Mouse (Mus musculus): ENCODE data around the gene Rad51b. TPM values are rescaled to one million over a fixed set of nuclear protein-coding genes. Genes with fewer than 3 reads are reported as not detected.
A peak's percentile ranks its signal among the peaks of the same experiment; 100 is the strongest.

Rad51b gene
- polyA plus RNA-seq, 1 experiment from 2014 or later: 4.4 TPM

GRCm38 (mm10) chr12:79431138-79431537 is 134.1 kb downstream of the Rad51b start:
- H3K27ac ChIP-seq (ENCODE audit: low read length): no peak overlapping the region
- WGBS (ENCODE audit: insufficient replicate concordance): 65% methylated on average over 4 of the region's 4 CpGs
- no peak overlapping the region for H3K4me2 ChIP-seq (ENCODE audit: low read depth, low read length)
- H3K36me3 ChIP-seq (ENCODE audit: control insufficient read depth, insufficient read depth): no peaks in the 10 kb centered on the region
- no peaks in the 10 kb centered on the region for H3K27me3 ChIP-seq (ENCODE audit: control insufficient read depth, insufficient read depth, low read depth, low read length)
- ATAC-seq (ENCODE audit: low read depth): no peak
- no peaks in the 10 kb centered on the region for H3K9me3 ChIP-seq (replicated peaks; ENCODE audit: control insufficient read depth, low read length)
- no peak overlapping the region for H3K4me3 ChIP-seq (ENCODE audit: low read depth, low read length)
- H3K4me1 ChIP-seq (ENCODE audit: control insufficient read depth, low read depth, low read length): no peaks in the 10 kb centered on the region
- H3K9ac ChIP-seq (ENCODE audit: low read depth, low read length): no peak overlapping the region

DNA sequence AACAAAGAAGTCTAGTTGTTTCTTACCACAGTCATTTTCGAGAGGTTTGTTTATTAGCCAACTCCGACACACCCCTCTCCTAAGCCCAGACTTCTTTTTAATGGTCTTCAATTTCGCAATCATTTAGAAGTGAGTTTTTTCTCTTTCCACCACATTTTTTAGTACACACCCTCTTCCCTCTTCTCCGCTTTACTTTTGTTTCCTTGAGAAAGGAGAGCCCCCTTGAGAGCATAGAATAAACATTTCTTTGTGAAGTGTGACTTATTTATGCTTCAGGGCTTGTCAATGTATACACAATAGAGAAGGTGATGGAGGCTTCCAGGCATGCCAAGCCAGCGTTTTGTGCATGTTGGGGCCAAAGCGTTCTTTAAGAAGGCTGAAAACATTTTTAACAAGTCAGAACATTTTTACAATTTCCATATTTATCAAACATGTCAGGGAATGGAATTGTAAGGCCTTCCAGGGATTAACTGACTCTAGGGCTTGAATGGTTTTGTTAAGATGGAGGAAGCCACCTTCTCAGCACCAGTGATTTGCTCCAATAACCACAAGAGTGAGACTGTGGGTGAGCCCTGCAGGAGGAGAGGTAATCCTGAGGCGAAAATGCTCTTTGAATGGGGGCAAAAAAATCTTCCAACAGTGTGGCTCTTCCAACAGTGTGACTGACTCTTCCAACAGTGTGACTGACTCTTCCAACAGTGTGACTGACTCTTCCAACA is 136.8 kb downstream of the Rad51b start:
- Histone ChIP-seq H3K9me3 (replicated peaks; ENCODE audit: control insufficient read depth, low read length) (no peaks in the 10 kb centered on the region), H3K36me3 (ENCODE audit: control insufficient read depth, insufficient read depth) (no peaks in the 10 kb centered on the region), H3K4me2 (ENCODE audit: low read depth, low read length) (no peak overlapping the region), H3K27ac (ENCODE audit: low read length) (no peak overlapping the region), H3K27me3 (ENCODE audit: control insufficient read depth, insufficient read depth, low read depth, low read length) (no peaks in the 10 kb centered on the region), H3K9ac (ENCODE audit: low read depth, low read length) (no peak overlapping the region), H3K4me3 (ENCODE audit: low read depth, low read length) (no peak overlapping the region), H3K4me1 (ENCODE audit: control insufficient read depth, low read depth, low read length) (no peaks in the 10 kb centered on the region)
- WGBS (ENCODE audit: insufficient replicate concordance): 58% methylated on average over 7 of the region's 7 CpGs
- no peak for ATAC-seq (ENCODE audit: low read depth)

- no peaks in the 10 kb centered on the region for H3K27me3 ChIP-seq (ENCODE audit: control insufficient read depth, insufficient read depth, low read depth, low read length)
- ATAC-seq (ENCODE audit: low read depth): peak; percentile 45; the same call in 1 of the 2 replicates
- H3K4me3 ChIP-seq (ENCODE audit: low read depth, low read length): no peak overlapping the region
- no peaks in the 10 kb centered on the region for H3K36me3 ChIP-seq (ENCODE audit: control insufficient read depth, insufficient read depth)
- 60% methylated on average over 3 of the region's 3 CpGs for WGBS (ENCODE audit: insufficient replicate concordance)
- H3K4me1 ChIP-seq (ENCODE audit: control insufficient read depth, low read depth, low read length): no peaks in the 10 kb centered on the region
- no peaks in the 10 kb centered on the region for H3K9me3 ChIP-seq (replicated peaks; ENCODE audit: control insufficient read depth, low read length)
- no peak overlapping the region for H3K9ac ChIP-seq (ENCODE audit: low read depth, low read length)
- no peak overlapping the region for H3K4me2 ChIP-seq (ENCODE audit: low read depth, low read length)
- H3K27ac ChIP-seq (ENCODE audit: low read length): no peak overlapping the region
Observed at GRCm38 (mm10) chr12:79435474-79435873, 138.4 kb downstream of the Rad51b start.

DNA sequence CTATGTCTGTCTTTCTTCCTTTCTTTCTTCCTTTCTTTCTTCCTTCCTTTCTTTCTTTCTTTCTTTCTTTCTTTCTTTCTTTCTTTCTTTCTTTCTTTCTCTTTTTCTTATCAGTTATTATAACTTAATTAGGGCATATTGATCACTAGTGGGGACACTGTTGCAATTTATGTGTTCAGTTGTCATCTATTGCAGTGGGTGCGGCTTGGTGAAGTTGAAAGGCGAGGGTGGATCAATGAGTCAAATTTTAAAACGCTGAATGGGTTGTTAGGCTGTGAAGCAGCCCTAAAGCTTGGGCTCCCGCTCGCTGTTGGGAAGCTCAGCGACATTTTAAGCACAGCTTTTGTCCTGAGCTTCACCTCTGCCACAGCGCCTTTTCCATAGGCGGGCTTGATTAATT is 139.0 kb downstream of the Rad51b start:
- Histone ChIP-seq H3K9me3 (replicated peaks; ENCODE audit: control insufficient read depth, low read length) (no peaks in the 10 kb centered on the region), H3K4me2 (ENCODE audit: low read depth, low read length) (no peak overlapping the region), H3K27me3 (ENCODE audit: control insufficient read depth, insufficient read depth, low read depth, low read length) (no peaks in the 10 kb centered on the region), H3K27ac (ENCODE audit: low read length) (no peak overlapping the region), H3K4me3 (ENCODE audit: low read depth, low read length) (no peak overlapping the region), H3K9ac (ENCODE audit: low read depth, low read length) (no peak overlapping the region), H3K36me3 (ENCODE audit: control insufficient read depth, insufficient read depth) (no peaks in the 10 kb centered on the region), H3K4me1 (ENCODE audit: control insufficient read depth, low read depth, low read length) (no peaks in the 10 kb centered on the region)
- no peak for ATAC-seq (ENCODE audit: low read depth)
- 78% methylated on average over 8 of the region's 8 CpGs for WGBS (ENCODE audit: insufficient replicate concordance)

GRCm38 (mm10) chr12:79436892-79437291 is 139.8 kb downstream of the Rad51b start:
- Histone ChIP-seq H3K27me3 (ENCODE audit: control insufficient read depth, insufficient read depth, low read depth, low read length) (no peaks in the 10 kb centered on the region), H3K9me3 (replicated peaks; ENCODE audit: control insufficient read depth, low read length) (no peaks in the 10 kb centered on the region), H3K4me2 (ENCODE audit: low read depth, low read length) (no peak overlapping the region), H3K9ac (ENCODE audit: low read depth, low read length) (no peak overlapping the region), H3K4me3 (ENCODE audit: low read depth, low read length) (no peak overlapping the region), H3K36me3 (ENCODE audit: control insufficient read depth, insufficient read depth) (no peaks in the 10 kb centered on the region), H3K4me1 (ENCODE audit: control insufficient read depth, low read depth, low read length) (peaks cover 6% of the 10 kb centered on the region; the same call in 1 of the 2 replicates), H3K27ac (ENCODE audit: low read length) (no peak overlapping the region)
- ATAC-seq (ENCODE audit: low read depth): no peak
- WGBS (ENCODE audit: insufficient replicate concordance): 57% methylated on average over 4 of the region's 4 CpGs

DNA sequence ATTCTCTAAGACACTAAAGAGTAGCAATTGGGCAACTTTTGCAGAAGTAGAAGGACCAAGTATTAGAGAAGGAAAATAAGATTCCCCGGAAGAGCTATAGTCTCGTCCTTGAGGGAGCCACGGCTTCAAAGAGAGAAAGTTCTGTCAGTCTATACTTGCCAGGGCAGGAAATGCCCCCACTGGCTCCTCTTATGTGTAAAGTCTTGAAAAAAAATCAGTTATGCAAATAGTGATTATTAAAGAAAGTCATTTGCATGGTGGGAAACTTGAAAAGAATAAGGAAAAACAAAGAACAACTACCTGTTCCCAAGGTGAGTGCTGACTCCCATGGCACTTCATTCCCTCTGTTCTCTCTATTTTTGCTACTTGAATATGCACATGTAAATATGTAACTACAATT is 140.5 kb downstream of the Rad51b start:
- H3K9ac ChIP-seq (ENCODE audit: low read depth, low read length): no peak overlapping the region
- 56% methylated on average over 3 of the region's 3 CpGs for WGBS (ENCODE audit: insufficient replicate concordance)
- H3K4me2 ChIP-seq (ENCODE audit: low read depth, low read length): no peak overlapping the region
- H3K9me3 ChIP-seq (replicated peaks; ENCODE audit: control insufficient read depth, low read length): no peaks in the 10 kb centered on the region
- no peak overlapping the region for H3K4me3 ChIP-seq (ENCODE audit: low read depth, low read length)
- H3K4me1 ChIP-seq (ENCODE audit: control insufficient read depth, low read depth, low read length): peaks cover 6% of the 10 kb centered on the region; the same call in 1 of the 2 replicates
- ATAC-seq (ENCODE audit: low read depth): no peak
- no peaks in the 10 kb centered on the region for H3K27me3 ChIP-seq (ENCODE audit: control insufficient read depth, insufficient read depth, low read depth, low read length)
- H3K27ac ChIP-seq (ENCODE audit: low read length): no peak overlapping the region
- H3K36me3 ChIP-seq (ENCODE audit: control insufficient read depth, insufficient read depth): no peaks in the 10 kb centered on the region

- 74% methylated on average over 6 of the region's 6 CpGs for WGBS (ENCODE audit: insufficient replicate concordance)
- no peak for ATAC-seq (ENCODE audit: low read depth)
- Histone ChIP-seq H3K9ac (ENCODE audit: low read depth, low read length) (no peak overlapping the region), H3K4me2 (ENCODE audit: low read depth, low read length) (no peak overlapping the region), H3K27me3 (ENCODE audit: control insufficient read depth, insufficient read depth, low read depth, low read length) (no peaks in the 10 kb centered on the region), H3K27ac (ENCODE audit: low read length) (no peak overlapping the region), H3K4me3 (ENCODE audit: low read depth, low read length) (no peak overlapping the region), H3K9me3 (replicated peaks; ENCODE audit: control insufficient read depth, low read length) (no peaks in the 10 kb centered on the region), H3K36me3 (ENCODE audit: control insufficient read depth, insufficient read depth) (no peaks in the 10 kb centered on the region), H3K4me1 (ENCODE audit: control insufficient read depth, low read depth, low read length) (peaks cover 6% of the 10 kb centered on the region; the same call in 1 of the 2 replicates)
Observed at GRCm38 (mm10) chr12:79439961-79440360, 142.9 kb downstream of the Rad51b start.

- Histone ChIP-seq H3K27ac (ENCODE audit: low read length) (no peak overlapping the region), H3K9ac (ENCODE audit: low read depth, low read length) (no peak overlapping the region), H3K4me2 (ENCODE audit: low read depth, low read length) (no peak overlapping the region), H3K9me3 (replicated peaks; ENCODE audit: control insufficient read depth, low read length) (no peaks in the 10 kb centered on the region), H3K4me1 (ENCODE audit: control insufficient read depth, low read depth, low read length) (peaks cover 6% of the 10 kb centered on the region; the same call in 1 of the 2 replicates), H3K36me3 (ENCODE audit: control insufficient read depth, insufficient read depth) (no peaks in the 10 kb centered on the region), H3K4me3 (ENCODE audit: low read depth, low read length) (no peak overlapping the region), H3K27me3 (ENCODE audit: control insufficient read depth, insufficient read depth, low read depth, low read length) (no peaks in the 10 kb centered on the region)
- ATAC-seq (ENCODE audit: low read depth): no peak
- WGBS (ENCODE audit: insufficient replicate concordance): 47% methylated on average over 12 of the region's 12 CpGs
Observed at GRCm38 (mm10) chr12:79441210-79442005, 144.3 kb downstream of the Rad51b start.

DNA sequence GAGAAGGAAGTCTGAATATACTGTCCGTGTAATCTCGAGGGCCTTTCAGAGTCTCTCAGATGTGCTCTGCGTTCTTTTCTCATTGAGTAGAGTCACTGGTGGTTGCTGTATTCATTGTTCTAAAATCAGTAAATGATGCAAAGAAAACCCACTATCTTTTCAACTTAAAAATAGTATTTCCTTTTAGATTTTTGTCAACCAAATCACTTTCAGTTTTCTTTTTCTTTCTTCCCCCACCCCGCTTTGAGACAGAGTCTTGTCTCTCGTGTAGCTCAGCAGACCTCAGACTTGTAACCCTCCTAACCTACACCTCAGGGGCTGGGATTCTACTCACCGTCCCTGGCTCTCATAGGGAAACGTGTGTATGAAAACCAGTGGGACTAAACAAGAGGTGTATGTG is 145.0 kb downstream of the Rad51b start:
- no peak for ATAC-seq (ENCODE audit: low read depth)
- Histone ChIP-seq H3K36me3 (ENCODE audit: control insufficient read depth, insufficient read depth) (no peaks in the 10 kb centered on the region), H3K9ac (ENCODE audit: low read depth, low read length) (no peak overlapping the region), H3K27ac (ENCODE audit: low read length) (no peak overlapping the region), H3K4me2 (ENCODE audit: low read depth, low read length) (no peak overlapping the region), H3K27me3 (ENCODE audit: control insufficient read depth, insufficient read depth, low read depth, low read length) (no peaks in the 10 kb centered on the region), H3K4me3 (ENCODE audit: low read depth, low read length) (no peak overlapping the region), H3K9me3 (replicated peaks; ENCODE audit: control insufficient read depth, low read length) (no peaks in the 10 kb centered on the region), H3K4me1 (ENCODE audit: control insufficient read depth, low read depth, low read length) (peaks cover 6% of the 10 kb centered on the region; the same call in 1 of the 2 replicates)
- 62% methylated on average over 7 of the region's 7 CpGs for WGBS (ENCODE audit: insufficient replicate concordance)
